Mouse (Mus musculus) heart, postnatal 14 days (tissue): Measurements from ENCODE around the gene Ankrd17. TPM values are rescaled to one million over a fixed set of nuclear protein-coding genes. Genes with fewer than 3 reads are reported as not detected.
A peak's percentile ranks its signal among the peaks of the same experiment; 100 is the strongest.
"Not testable (repeated sequence)": the region's sequence is repeated elsewhere in the genome, so short reads cannot be mapped to it uniquely, and the experiment has no call there.

Experiments
- DNase-seq, 2 experiments: peaks; one replicate each; pipeline ENCODE4 v3.0.0; 2021 to 2022
- intact Hi-C: fragments of 180-260 bp; cut with DNase I; formaldehyde crosslinking; loops from one replicate; pipeline ENCODE4 v1.15.1; 2025
- total RNA-seq, 2 experiments: library from RNA; stranded (reverse); gene quantifications; 2 replicates each; pipeline ENCODE4 v1.2.3; 2021

Gene Ankrd17
- total RNA-seq, 2 experiments from 2014 or later = 71.4 to 74.4 TPM

DNA sequence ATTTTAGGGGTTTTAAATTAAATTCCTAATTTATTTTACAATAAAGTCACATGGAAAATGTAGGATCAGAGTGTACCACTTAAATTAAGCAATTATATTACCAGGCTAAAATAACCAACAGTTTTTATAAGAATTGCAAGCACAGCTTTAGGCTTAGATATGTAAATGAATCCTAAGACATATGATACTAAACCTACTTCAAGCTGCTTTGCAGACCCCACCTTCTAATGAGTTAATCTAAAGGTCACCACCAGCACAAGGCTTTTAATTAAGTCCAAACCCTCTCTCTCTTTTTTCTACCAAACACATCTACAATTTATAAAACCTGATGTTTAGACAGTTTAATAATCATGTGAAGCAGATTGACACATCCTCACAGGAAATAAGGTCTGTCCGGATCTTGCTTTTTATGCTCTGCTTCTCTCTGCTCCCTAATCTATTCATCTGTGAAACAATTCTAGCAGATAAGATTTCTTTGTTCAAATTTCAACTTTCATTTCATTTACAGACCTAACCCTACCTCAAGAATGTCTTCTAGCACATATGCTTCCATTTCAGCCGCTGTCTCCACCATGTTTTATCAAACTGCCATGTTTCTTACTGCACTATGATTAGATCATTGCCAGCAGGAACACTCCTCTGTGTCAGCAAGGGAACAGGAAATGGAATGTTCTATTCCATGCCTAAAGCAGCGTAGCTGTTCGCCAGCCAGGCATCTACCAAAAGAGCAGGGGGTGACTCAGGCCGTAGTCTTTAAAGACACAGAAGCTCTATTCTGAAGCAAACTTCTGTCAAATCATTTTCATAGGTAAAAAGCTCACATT, 27.0 kb downstream of the Ankrd17 start:
- intact Hi-C loops = no loop called here
- DNase-seq = peak; percentile 61 to 76

DNA sequence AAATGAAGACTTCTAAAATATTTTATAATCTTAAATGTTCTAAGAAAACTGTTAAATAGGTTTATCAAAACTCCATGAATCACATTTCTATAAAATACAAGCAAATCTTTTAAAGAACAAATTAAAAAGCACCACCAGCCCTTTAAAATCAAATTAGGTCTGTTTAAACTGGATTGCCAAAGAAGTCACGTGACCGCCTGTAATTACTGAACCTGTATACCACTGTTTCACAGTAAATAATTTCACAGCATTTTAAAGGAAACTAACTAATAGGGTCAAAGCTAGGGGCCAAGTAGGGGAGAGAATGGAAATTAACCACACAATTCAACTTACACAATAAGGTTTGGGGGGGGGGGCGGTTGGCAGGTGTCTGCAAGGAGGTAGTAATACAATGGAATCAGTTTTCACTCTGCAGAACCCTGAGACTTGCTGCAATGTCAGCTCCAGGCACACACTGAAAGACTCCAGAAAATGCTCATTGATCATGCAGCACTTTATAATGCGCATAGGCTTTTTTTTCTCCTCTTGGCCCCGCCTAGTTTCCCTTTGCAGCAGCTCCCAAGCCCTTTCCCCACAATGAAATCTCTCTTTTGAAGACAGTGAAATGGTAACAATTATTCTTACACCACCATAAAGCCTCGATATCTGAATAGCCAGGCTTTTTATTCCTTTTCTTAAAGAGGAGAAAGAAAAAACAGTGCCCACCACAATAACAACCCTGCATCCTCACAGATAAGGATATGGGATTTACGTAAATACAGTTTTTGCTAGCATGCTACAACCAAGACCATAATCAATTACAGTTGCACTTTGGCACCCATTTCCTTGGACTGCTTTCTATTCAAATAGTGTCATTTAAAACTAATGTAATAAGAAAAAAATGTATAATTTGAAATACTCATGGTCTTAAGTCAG, 27.9 kb downstream of the Ankrd17 start:
- DNase-seq = no peak
- intact Hi-C loops = no loop called here

- intact Hi-C loops = no loop called here
- DNase-seq = no peak
Observed at GRCm38 (mm10) chr5:90332478-90332877, 33.9 kb downstream of the Ankrd17 start.

DNA sequence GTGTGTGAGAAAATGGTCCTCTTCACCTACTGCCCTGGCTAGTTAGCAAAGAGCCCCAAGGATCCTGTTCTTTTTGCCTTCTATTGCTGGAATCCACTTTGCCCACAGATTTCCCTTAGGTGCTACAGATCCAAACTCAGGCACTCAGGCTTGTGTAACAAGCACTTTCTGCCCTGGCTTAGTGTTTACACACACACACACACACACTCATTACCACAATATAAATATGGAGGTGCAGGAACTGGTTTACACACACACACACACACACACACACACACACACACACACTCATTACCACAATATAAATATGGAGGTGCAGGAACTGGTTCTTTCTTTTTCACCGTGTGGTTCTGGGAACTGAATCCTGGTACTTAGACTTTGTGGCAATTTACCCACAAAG, 35.3 kb downstream of the Ankrd17 start:
- intact Hi-C loops = no loop called here
- no peak for DNase-seq

- no peak for DNase-seq
- intact Hi-C loops = no loop called here
Observed at GRCm38 (mm10) chr5:90298396-90298795, 68.0 kb downstream of the Ankrd17 start.

DNA sequence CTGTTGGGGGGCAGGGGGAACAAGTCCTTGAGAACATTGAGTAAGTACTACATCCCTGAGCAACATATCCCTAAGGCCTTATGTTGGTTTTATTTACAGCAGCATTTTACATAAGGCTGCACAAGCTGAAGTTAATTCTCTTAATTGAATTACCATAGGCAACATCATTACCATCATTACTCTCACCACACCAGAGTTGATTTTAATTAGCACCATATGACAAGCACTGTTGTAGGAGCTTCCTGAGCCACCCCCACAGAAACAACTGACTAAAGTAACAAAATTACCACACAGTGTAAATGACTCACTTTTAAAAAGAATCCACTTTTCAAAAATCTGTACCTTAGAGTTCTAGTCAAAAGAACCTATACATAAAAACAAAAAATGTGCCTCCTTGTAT, 76.5 kb downstream of the Ankrd17 start:
- intact Hi-C loops = loop anchor here (5.0 kb wide), 2 partner anchors 43 to 72 kb away; no protein-coding TSS in a partner anchor

DNA sequence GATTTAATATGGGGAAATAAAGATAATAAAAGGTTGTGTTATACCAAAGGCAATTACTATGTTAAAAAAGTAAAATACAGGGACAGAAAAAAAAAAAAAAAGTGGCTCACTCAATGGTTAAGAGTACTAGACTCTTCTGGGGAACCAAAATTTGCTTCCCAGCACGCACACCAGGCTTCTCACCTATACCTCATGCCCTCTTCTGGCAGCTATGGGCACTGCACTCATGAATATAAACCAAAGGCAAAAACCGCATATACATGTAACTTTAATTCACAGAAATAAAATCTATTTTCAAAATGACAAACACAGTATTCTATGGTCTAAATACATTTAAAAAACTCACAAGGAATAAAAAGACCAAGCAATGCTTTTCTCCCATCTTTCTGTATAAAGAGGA, 79.8 kb downstream of the Ankrd17 start:
- intact Hi-C loops = loop anchor here (5.0 kb wide), 2 partner anchors 39 to 76 kb away; no protein-coding TSS in a partner anchor
- peak; percentile 24 to 55 for DNase-seq

More for the DNA sequence above, 76.5 kb downstream of the Ankrd17 start:
- no peak for DNase-seq

DNA sequence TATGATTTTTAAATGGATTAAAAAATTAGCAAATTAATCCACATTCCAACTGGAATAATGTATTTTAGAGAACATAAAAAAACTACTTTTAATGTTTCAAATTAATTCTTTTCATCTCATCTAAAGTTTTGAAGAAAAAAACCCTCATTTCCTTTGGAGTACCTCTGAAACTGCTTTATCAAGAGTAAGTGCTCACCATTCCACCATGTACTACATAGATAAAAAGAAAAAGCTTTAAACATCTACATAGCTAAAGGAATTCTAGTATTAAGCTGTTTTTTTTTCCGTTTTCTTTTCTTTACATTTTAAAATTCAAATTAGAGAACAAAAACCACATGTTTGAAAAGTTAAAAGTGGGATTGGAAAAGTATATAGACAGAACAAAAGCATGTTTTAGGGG, 86.3 kb downstream of the Ankrd17 start:
- DNase-seq = no peak
- intact Hi-C loops = loop anchor here (5.0 kb wide), 1 partner anchor 53 kb away; no protein-coding TSS in a partner anchor

DNA sequence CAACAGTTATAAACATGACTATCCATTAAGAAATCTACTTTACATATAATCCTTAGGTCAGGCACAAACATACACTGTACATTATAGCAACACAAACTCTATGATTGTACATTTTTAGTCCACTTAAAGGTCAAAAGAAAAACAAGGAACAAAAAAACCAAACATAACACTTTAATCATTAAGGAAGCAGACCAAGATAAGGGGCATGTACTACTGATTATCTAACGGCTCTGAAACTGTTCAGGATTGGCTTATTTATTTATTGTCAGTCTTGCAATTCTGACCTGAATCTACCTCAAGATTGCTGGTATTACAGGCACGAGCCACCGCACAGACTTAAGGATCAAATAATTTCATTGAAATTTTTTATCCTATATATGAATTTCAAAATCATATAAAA, 87.0 kb downstream of the Ankrd17 start:
- intact Hi-C loops = no loop called here

GRCm38 (mm10) chr5:90277443-90277842, 88.9 kb downstream of the Ankrd17 start:
- intact Hi-C loops = no loop called here
- DNase-seq = no peak

More for the DNA sequence above, 87.0 kb downstream of the Ankrd17 start:
- no peak for DNase-seq

DNA sequence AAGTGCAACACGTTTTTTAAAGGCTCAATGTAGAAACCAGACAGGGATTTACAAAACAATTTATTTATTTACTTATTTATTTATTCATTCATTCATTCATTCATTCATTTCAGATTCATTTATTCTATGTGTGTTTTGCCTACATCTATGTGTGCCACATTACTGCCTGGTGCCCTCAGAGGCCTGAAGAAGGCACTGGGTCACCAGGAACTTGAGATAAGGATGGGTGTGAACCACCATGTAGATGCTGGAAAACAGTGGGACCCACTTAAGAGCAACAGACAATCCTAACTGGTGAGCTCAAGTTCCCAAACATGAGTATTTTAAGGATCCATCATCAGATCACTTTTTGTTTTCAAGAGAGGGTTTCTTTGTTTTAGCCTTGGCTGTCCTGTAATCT, 91.6 kb downstream of the Ankrd17 start:
- intact Hi-C loops = no loop called here

GRCm38 (mm10) chr5:90262230-90262629, 104.1 kb downstream of the Ankrd17 start:
- intact Hi-C loops, DNase-seq: not testable (repeated sequence)

More for the DNA sequence above, 91.6 kb downstream of the Ankrd17 start:
- no peak for DNase-seq

GRCm38 (mm10) chr5:90257023-90257422, 109.4 kb downstream of the Ankrd17 start:
- DNase-seq = no peak
- intact Hi-C loops = no loop called here

- intact Hi-C loops = loop anchor here (5.0 kb wide), 1 partner anchor 40 kb away; no protein-coding TSS in a partner anchor
- no peak for DNase-seq
Observed at GRCm38 (mm10) chr5:90247503-90247902, 118.9 kb downstream of the Ankrd17 start.

DNA sequence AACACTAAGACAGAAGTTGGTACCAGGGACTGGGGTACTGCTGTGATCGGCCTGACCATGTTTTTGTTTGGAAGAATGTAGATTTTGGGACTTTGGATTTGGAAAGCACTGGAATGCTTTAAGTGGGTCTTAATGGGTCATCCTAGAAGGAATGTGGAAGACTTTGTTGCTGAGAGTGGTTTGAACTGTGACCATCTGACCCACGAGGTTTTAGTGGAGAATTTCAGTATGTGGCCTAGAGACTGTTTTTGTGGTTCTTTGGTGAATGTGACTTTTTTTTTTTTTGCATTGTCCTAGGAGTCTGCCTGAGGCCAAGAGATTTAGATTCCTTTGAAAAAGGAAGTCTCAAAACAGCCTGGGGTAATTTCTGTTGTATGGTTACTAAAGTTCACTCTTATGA, 119.4 kb downstream of the Ankrd17 start:
- no peak for DNase-seq
- intact Hi-C loops = loop anchor here (5.0 kb wide), 1 partner anchor 40 kb away; no protein-coding TSS in a partner anchor

DNA sequence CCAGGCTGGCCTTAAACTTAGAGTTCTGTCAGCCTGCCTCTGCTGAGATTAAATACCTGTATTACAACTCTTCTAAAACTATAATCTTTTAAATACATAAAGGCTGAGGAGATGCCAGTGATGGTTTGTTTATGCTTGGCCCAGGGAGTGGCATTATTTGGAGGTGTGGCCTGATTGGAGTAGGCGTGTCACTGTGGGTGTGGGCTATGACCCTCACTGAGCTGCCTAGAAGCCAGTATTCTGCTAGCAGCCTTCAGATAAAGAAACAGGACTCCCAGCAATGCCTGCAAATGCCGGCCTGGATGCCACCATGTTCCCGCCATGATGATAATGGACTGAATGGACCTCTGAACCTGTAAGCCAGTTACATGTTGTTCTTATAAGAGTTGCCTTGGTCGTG, 119.8 kb downstream of the Ankrd17 start:
- no peak for DNase-seq
- intact Hi-C loops = loop anchor here (5.0 kb wide), 1 partner anchor 41 kb away; no protein-coding TSS in a partner anchor

DNA sequence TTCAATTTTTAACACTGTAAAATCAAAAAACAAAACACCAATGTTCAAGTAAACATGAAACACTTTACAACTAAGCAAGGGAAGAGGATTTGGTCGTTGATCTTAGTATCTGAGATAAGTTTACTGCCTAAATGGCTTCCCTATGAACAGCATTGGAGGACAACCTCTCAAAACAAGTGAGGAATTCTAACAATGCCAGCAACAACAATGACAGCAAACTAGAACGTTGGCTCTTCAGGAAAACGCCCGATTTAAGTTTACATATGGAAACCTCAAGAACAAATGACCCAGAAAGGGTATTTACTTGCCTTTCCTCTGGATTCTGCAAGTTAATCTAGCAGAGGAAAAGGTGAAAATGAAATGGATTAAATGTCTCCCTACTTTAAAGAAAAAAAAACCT, 121.0 kb downstream of the Ankrd17 start:
- intact Hi-C loops = loop anchor here (5.0 kb wide), 1 partner anchor 42 kb away; no protein-coding TSS in a partner anchor
- no peak for DNase-seq

- intact Hi-C loops = no loop called here
- no peak for DNase-seq
Observed at GRCm38 (mm10) chr5:90235217-90235616, 131.2 kb downstream of the Ankrd17 start.

DNA sequence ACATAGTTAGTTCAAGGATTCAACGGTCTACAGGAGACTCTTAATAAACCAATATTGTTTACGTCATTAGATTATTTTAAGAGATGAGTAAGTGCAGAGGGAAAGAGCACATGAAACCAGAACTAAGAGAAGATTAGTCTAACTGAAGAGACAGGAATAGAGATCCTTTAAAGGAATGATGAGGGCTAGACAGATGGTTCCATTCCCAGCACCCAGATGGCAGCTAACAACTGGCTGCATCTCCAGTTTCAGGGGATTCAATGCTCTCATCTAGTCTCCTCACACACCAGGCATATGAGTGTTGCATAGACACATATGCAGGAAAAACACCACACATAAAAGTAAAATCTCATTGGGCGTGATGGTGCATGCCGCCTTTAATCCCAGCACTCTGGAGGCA, 133.1 kb downstream of the Ankrd17 start:
- DNase-seq = no peak
- intact Hi-C loops = no loop called here

DNA sequence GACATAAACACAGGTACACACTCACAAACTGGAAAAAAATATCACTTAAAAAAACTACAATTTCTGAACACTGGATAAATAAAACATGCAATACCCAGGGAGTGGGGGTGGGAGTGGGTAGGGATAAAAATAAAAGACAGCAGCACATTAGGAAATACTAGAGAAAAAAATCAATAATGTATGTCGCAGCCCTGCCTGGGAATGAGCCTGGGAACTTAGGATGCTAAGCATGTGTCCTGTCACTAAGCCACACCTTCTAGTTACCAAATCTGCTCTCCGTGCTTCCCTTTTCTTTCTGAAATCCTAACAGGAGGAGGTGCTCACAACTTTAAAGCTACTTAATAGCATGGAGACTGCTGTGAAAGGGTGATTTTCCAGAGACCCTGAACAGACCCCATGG, 136.6 kb downstream of the Ankrd17 start:
- intact Hi-C loops = loop anchor here (5.0 kb wide), 1 partner anchor 53 kb away; no protein-coding TSS in a partner anchor
- no peak for DNase-seq

DNA sequence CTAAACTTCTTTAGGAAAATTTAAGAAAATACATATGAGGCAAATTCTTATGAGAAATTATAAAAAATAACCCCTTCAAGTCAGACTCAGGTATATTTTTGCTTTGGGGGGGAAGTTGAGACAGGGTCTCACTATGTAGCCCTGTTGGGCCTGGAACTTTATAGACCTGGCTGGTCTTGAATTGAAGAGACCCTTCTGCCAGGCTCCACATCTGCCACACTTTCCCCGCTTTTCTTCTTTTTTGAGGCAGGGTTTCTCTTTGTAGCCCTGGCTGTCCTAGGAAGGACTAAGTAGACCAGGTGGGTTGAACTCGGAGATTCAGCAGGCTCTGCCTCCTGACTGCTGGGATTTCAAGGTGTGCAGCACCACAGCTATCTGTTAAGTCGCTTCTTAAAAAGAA, 139.7 kb downstream of the Ankrd17 start:
- intact Hi-C loops = loop anchor here (5.0 kb wide), 1 partner anchor 56 kb away; no protein-coding TSS in a partner anchor
- no peak for DNase-seq
